Mouse (Mus musculus): Measurements from ENCODE around the gene Bscl2. TPM values are rescaled to one million over a fixed set of nuclear protein-coding genes. Genes with fewer than 3 reads are reported as not detected.
"Not testable (repeated sequence)": the region's sequence is repeated elsewhere in the genome, so short reads cannot be mapped to it uniquely, and the experiment has no call there.

Gene Bscl2
- polyA plus RNA-seq, 1 experiment from 2014 or later: 58.1 TPM

- H3K27ac ChIP-seq: peak overlapping the region; percentile 99
- not testable (repeated sequence) for H3K9me3 ChIP-seq (replicated peaks); H3K4me3 ChIP-seq (replicated peaks); ATAC-seq (replicated peaks; ENCODE audit: low FRiP score); H3K27me3 ChIP-seq; H3K4me2 ChIP-seq; H3K9ac ChIP-seq
- peaks cover 49% of the 10 kb centered on the region for H3K36me3 ChIP-seq
- peaks cover 36% of the 10 kb centered on the region for H3K4me1 ChIP-seq
- 95% methylated on average over 10 of the region's 10 CpGs for WGBS
Measured at GRCm38 (mm10) chr19:8836327-8836726, 940 bp upstream of the Bscl2 start.

DNA sequence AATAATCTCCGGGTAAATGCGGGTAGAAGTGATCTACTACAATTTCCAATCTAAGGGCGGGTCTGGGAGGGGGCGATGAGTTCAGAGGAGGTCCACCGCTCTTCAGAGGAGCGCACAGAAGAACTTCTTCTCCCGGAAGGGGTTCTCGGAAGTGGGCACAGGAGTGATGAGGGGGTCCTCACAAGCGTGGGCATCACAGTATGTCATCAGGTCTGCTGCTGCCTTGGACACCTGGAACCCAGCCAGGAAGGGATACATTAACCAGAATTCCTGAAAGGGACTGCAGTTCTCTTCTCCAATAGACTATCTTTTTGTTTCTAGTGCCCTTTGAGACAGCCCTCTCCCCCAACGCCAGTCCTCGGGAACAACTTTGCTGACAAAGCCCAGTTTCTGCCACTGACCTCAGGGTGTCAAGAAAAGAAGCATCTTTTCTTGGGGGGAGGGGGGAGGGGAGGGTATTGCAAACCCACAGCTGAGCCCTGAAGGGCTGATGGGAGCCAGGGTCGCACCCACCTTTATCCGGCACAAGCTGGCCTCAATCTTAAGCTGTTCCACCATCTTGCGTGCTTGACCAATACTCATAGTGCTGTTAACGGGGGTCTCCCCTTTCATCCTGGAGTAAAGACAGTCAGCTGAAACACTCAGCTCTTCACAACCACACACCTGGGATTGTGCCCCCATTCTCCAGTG is 919 bp downstream of the Bscl2 start:
- H3K9me3 ChIP-seq (replicated peaks): no peaks in the 10 kb centered on the region
- WGBS: 19% methylated on average over 15 of the region's 15 CpGs
- H3K36me3 ChIP-seq: peaks cover 43% of the 10 kb centered on the region
- peak overlapping the region; percentile 59 for H3K4me3 ChIP-seq (replicated peaks)
- peak overlapping the region; percentile 91 for H3K4me2 ChIP-seq
- peak; percentile 42 for ATAC-seq (replicated peaks; ENCODE audit: low FRiP score)
- peak overlapping the region; percentile 99 for H3K27ac ChIP-seq
- peaks cover 36% of the 10 kb centered on the region for H3K4me1 ChIP-seq
- no peaks in the 10 kb centered on the region for H3K27me3 ChIP-seq
- peak overlapping the region; percentile 75 for H3K9ac ChIP-seq

DNA sequence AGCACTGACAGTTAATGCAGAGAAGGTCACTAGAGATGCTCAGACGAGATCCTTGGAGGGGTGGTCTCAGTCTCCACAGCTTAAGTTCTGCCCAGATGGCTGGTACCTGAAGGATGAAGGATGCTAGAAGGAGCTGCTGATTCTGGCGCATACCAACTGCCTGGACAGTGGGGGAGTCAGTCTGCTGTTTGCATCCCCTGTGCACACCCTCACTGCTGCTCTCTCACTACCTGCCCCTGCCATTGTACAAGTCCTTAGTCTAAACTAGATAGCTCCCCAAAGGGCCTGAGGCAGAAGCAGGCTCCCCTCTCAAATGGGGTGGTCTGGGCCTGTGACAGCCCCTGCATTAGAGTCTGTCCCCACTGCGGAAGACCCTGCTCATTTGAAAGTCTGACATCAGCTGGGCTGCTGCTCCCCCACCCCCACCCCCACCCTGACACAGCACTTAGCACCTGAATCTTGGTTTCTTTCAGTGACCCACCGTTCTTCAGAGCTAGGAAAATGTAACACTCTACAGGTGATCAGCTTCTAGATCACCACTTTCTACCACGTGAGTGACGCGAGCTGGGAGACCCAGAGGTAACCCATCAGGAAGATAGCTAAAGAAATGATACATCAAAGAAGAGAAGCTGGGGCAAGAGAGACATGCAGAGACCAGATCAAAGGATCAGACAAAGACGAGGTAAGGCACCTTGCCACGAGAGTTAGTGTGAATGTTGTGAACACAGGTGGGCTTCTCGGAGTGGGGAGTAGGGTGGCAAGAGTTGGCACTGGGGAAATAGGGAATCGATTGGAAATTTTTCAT is 2.0 kb downstream of the Bscl2 start, which contains the start of gene Gng3:
Gene Gng3, minus strand, starts transcription at position 92 of the 805 bp plus-strand sequence.
- peaks cover 36% of the 10 kb centered on the region for H3K4me1 ChIP-seq
- H3K4me2 ChIP-seq: peak within 1 kb of the TSS; percentile 91
- peak within 1 kb of the TSS; percentile 99 for H3K27ac ChIP-seq
- H3K9me3 ChIP-seq (replicated peaks): no peaks in the 10 kb centered on the region
- H3K27me3 ChIP-seq: no peaks in the 10 kb centered on the region
- H3K9ac ChIP-seq: peak within 1 kb of the TSS; percentile 75
- 56% methylated on average over 11 of the region's 11 CpGs for WGBS
- peaks cover 32% of the 10 kb centered on the region for H3K36me3 ChIP-seq
- H3K4me3 ChIP-seq (replicated peaks): peak within 1 kb of the TSS; percentile 59
- no peak for ATAC-seq (replicated peaks; ENCODE audit: low FRiP score)

- H3K9me3 ChIP-seq (replicated peaks): no peaks in the 10 kb centered on the region
- peaks cover 26% of the 10 kb centered on the region for H3K36me3 ChIP-seq
- peak overlapping the region; percentile 75 for H3K4me2 ChIP-seq
- peak; percentile 61 for ATAC-seq (replicated peaks; ENCODE audit: low FRiP score)
- H3K27me3 ChIP-seq: no peaks in the 10 kb centered on the region
- peak overlapping the region; percentile 52 for H3K27ac ChIP-seq
- peak overlapping the region; percentile 50 for H3K4me3 ChIP-seq (replicated peaks)
- H3K9ac ChIP-seq: peak overlapping the region; percentile 49
- H3K4me1 ChIP-seq: peaks cover 36% of the 10 kb centered on the region
- 20% methylated on average over 29 of the region's 29 CpGs for WGBS
Measured at GRCm38 (mm10) chr19:8839908-8840791, 2.9 kb downstream of the Bscl2 start.

- no peak for ATAC-seq (replicated peaks; ENCODE audit: low FRiP score)
- Histone ChIP-seq H3K27me3 (no peaks in the 10 kb centered on the region), H3K9me3 (replicated peaks) (no peaks in the 10 kb centered on the region), H3K4me2 (peak overlapping the region; percentile 75), H3K4me1 (peaks cover 36% of the 10 kb centered on the region), H3K36me3 (peaks cover 26% of the 10 kb centered on the region), H3K4me3 (replicated peaks) (peak overlapping the region; percentile 50), H3K9ac (peak overlapping the region; percentile 49), H3K27ac (peak overlapping the region; percentile 52; the same call in 1 of the 2 replicates)
- 89% methylated on average over 7 of the region's 7 CpGs for WGBS
Measured at GRCm38 (mm10) chr19:8841012-8841411, 3.7 kb downstream of the Bscl2 start.

DNA sequence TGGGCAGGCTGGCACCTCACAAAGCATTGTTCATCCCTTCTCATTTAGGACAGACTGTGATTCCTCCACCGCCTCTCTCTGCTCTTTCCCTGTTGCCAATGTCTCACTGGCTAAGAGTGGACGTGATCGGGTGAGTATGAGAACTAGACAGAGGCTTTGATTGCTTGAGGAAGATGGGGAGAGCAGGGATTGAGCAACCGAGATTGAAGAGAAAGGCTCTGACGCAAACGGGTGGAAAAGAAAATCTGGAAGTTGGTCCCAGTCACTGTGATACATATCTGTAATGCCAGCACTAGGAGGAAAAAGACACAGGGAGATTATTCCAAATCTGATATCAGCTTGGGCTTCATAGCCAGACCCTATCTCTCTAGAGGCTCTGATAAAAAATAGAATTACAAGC is 5.7 kb downstream of the Bscl2 start:
- peaks cover 43% of the 10 kb centered on the region for H3K36me3 ChIP-seq
- no peak for ATAC-seq (replicated peaks; ENCODE audit: low FRiP score)
- H3K27me3 ChIP-seq: no peaks in the 10 kb centered on the region
- no peak overlapping the region for H3K4me2 ChIP-seq
- WGBS: 90% methylated on average over 6 of the region's 6 CpGs
- H3K4me3 ChIP-seq (replicated peaks): no peak overlapping the region
- no peak overlapping the region for H3K27ac ChIP-seq
- no peaks in the 10 kb centered on the region for H3K9me3 ChIP-seq (replicated peaks)
- H3K4me1 ChIP-seq: peaks cover 32% of the 10 kb centered on the region
- H3K9ac ChIP-seq: no peak overlapping the region

DNA sequence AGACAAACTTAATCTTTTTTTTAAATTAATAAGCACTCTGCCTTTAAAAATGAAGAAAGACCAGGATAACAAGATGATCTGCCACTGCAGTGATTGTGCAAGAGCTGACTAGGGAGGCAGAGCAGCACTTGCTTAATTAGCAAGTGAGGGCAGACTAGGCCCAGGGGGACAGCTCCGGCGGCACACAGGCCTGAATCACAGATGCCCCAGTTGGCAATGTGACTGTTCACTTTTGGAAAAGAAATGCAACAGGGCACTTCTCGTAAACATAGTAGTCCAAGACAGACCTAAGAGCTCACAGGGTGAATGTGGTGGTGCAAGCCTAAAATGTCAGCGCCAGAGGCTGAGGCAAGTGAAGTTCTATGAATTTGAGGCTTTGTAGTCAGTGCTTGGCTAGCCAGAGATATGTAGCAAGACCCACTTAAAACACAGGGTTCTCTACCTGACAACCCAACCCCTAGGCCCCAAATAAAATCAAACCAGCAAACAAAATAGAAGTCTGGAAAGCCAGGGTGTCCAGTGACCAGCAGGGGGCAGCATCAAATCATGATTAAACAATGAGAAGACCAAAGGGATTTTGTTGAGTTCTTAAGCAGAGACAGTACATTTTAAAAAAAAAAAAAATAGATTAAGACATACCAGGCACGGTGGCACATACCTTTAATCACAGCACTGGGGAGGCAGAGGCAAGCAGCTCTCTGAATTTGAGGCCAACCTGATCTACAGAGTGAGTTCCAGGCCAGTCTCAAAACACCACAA is 7.3 kb downstream of the Bscl2 start:
- 62% methylated on average over 5 of the region's 5 CpGs for WGBS
- Histone ChIP-seq H3K4me3 (replicated peaks) (no peak overlapping the region), H3K9ac (no peak overlapping the region), H3K4me2 (no peak overlapping the region), H3K27ac (no peak overlapping the region), H3K9me3 (replicated peaks) (no peaks in the 10 kb centered on the region), H3K4me1 (peaks cover 17% of the 10 kb centered on the region), H3K27me3 (no peaks in the 10 kb centered on the region), H3K36me3 (peaks cover 50% of the 10 kb centered on the region)
- no peak for ATAC-seq (replicated peaks; ENCODE audit: low FRiP score)

DNA sequence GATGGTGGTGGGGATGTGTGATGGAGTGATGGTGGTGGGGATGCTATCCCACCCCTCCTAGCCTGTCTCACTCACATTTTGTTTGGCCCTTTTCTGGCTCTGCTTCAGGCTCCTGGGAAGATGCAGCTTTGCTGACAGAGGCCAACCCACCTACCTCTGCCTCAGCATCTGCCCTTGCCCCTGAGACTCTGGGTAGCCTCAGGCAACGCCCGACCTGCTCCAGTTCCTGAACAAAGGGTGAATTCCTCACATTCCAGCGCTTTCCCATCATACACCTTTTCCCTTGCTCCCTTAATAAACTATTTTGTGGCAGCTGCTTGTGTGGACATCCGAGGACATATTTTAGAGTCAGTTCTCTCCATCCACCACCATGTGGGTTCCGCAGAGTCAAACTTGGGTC is 11.1 kb downstream of the Bscl2 start:
- no peaks in the 10 kb centered on the region for H3K9me3 ChIP-seq (replicated peaks)
- 79% methylated on average over 5 of the region's 5 CpGs for WGBS
- H3K4me2 ChIP-seq: no peak overlapping the region
- H3K27ac ChIP-seq: no peak overlapping the region
- peaks cover 8% of the 10 kb centered on the region for H3K4me1 ChIP-seq
- H3K9ac ChIP-seq: no peak overlapping the region
- no peak overlapping the region for H3K4me3 ChIP-seq (replicated peaks)
- no peaks in the 10 kb centered on the region for H3K27me3 ChIP-seq
- H3K36me3 ChIP-seq: peaks cover 38% of the 10 kb centered on the region
- no peak for ATAC-seq (replicated peaks; ENCODE audit: low FRiP score)

DNA sequence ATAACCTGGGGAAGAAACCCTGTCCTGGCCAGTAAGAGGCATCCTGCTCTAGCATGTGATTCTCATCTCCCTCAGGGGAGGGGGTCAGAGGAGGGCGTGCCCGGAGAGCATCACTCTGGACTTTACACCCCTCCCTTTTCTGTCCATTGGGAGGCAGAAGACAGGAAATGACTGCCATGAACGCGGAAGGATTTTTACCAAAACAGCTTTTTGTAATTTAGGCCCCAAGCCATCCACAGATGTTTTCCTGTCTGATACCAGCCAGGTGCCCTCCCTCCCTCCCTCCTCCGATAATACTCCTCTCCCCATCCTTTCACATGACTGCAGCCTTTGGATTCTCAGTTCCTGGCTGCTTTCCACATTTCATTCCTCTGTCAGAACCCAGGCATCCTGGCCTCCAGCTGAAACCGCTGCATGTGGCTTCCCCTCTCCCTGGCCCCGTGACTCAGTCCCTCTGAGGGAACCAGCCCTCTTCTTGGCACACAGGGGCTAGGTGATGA is 13.2 kb downstream of the Bscl2 start, which contains the start of gene Lrrn4cl:
Gene Lrrn4cl, plus strand, starts transcription at position 367 of the 500 bp plus-strand sequence.
- no peak within 1 kb of the TSS for H3K27ac ChIP-seq
- 30% methylated on average over 7 of the region's 7 CpGs for WGBS
- H3K36me3 ChIP-seq: peaks cover 32% of the 10 kb centered on the region
- 0 out of 2 replicates have a peak within 1 kb of the TSS, but pooled peaks have one; percentile 3 for H3K9ac ChIP-seq
- no peaks in the 10 kb centered on the region for H3K27me3 ChIP-seq
- no peak within 1 kb of the TSS for H3K4me3 ChIP-seq (replicated peaks)
- peak; percentile 78; the same call in 1 of the 2 replicates for ATAC-seq (replicated peaks; ENCODE audit: low FRiP score)
- peaks cover 8% of the 10 kb centered on the region for H3K4me1 ChIP-seq
- no peaks in the 10 kb centered on the region for H3K9me3 ChIP-seq (replicated peaks)
- peak within 1 kb of the TSS; percentile 12; the same call in 1 of the 2 replicates for H3K4me2 ChIP-seq

GRCm38 (mm10) chr19:8851639-8852038 is 14.4 kb downstream of the Bscl2 start:
- no peak overlapping the region for H3K4me2 ChIP-seq
- no peak for ATAC-seq (replicated peaks; ENCODE audit: low FRiP score)
- no peak overlapping the region for H3K27ac ChIP-seq
- WGBS: 49% methylated on average over 7 of the region's 7 CpGs
- no peaks in the 10 kb centered on the region for H3K9me3 ChIP-seq (replicated peaks)
- no peaks in the 10 kb centered on the region for H3K27me3 ChIP-seq
- H3K36me3 ChIP-seq: peaks cover 20% of the 10 kb centered on the region
- H3K9ac ChIP-seq: no peak overlapping the region
- peaks cover 8% of the 10 kb centered on the region for H3K4me1 ChIP-seq
- H3K4me3 ChIP-seq (replicated peaks): no peak overlapping the region

Measured in kidney, embryonic 15.5 days (tissue).